Mouse (Mus musculus) heart, embryonic 12.5 days (tissue): ENCODE data around the gene Dync1i1. TPM values are rescaled to one million over a fixed set of nuclear protein-coding genes. Genes with fewer than 3 reads are reported as not detected.

Experiments
- ATAC-seq: fragments of 200-750 bp; cut with Nextera tagmentation; 2 replicates; pipeline ENCODE4 v1.8.0; 2017; ENCODE audit warnings: moderate TSS enrichment, moderate library complexity; ENCODE audit not compliant: insufficient number of reproducible peaks, low FRiP score
- H3K27ac ChIP-seq: fragments of 300-500 bp; sonication (generic); 2 replicates; pipeline ENCODE4 v1.5.1; 2016; ENCODE audit warnings: mild to moderate bottlenecking, moderate library complexity; ENCODE audit not compliant: poor library complexity, severe bottlenecking
- H3K27me3 ChIP-seq: fragments of 300-500 bp; sonication (generic); replicated peaks from 2 replicates; pipeline ENCODE4 v1.6.1; 2016; ENCODE audit warnings: mild to moderate bottlenecking, moderate library complexity
- H3K36me3 ChIP-seq: fragments of 300-500 bp; sonication (generic); 2 replicates; pipeline ENCODE4 v1.6.1; 2016; ENCODE audit warnings: mild to moderate bottlenecking, moderate library complexity
- H3K4me1 ChIP-seq: fragments of 300-500 bp; sonication (generic); replicated peaks from 2 replicates; pipeline ENCODE4 v1.6.1; 2016; ENCODE audit warnings: mild to moderate bottlenecking
- H3K4me2 ChIP-seq: fragments of 300-500 bp; sonication (generic); 2 replicates; pipeline ENCODE4 v1.6.1; 2016; ENCODE audit warnings: mild to moderate bottlenecking, moderate library complexity
- H3K4me3 ChIP-seq: fragments of 300-500 bp; sonication (generic); 2 replicates; pipeline ENCODE4 v1.5.1; 2016; ENCODE audit warnings: mild to moderate bottlenecking
- H3K9ac ChIP-seq: fragments of 300-500 bp; sonication (generic); 2 replicates; pipeline ENCODE4 v1.6.1; 2016; ENCODE audit warnings: mild to moderate bottlenecking, moderate library complexity
- H3K9me3 ChIP-seq: fragments of 300-500 bp; sonication (generic); replicated peaks from 2 replicates; pipeline ENCODE4 v1.6.1; 2016; ENCODE audit warnings: mild to moderate bottlenecking, moderate library complexity
- whole genome bisulfite sequencing: fragments of 180-500 bp; shearing (Covaris S2); methylation state at CpG from one replicate; pipeline ENCODE4 v1.1.7; 2016; 5-methylcytosine and 5-hydroxymethylcytosine counted together
- polyA plus RNA-seq: library from polyadenylated mRNA; unstranded; fragments of >200 nt; fragmentation: Nextera tagmentation; extraction: Ambion mirVana; gene quantifications from 2 replicates; pipeline ENCODE4 v1.2.1, GENCODE M21; 2016

The Dync1i1 gene
- polyA plus RNA-seq, 1 experiment from 2014 or later = 3.0 TPM

DNA sequence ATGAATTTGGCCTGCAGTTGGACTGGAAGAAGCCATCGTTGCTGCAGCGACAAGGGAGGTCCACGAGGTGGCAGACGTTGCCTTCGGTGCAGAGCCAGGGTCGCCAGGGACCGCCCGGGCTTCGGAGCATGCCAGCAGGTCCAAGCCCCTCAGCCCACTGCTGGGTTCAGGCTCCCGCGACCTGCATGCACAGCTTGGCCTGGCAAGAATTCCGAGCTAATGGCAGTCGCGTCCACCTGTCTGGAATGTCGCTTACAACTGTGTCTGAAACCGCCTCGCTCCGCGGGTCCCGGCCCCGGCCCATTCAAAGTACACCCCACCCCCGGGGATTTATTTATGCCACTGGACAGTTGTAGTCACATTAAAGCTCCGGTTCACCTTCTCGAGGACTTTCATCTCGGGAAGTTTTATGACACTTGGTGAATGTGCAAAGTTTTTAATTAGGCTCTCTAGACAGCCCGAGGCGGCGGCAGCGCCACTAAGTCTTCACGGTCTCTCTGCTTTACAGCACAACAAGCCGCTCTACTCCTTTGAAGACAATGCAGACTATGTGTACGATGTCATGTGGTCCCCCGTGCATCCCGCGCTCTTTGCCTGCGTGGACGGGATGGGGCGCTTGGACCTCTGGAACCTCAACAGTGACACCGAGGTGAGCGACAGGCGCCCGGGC, 280.5 kb downstream of the Dync1i1 start:
- 7% methylated on average over 42 of the region's 42 CpGs for WGBS

DNA sequence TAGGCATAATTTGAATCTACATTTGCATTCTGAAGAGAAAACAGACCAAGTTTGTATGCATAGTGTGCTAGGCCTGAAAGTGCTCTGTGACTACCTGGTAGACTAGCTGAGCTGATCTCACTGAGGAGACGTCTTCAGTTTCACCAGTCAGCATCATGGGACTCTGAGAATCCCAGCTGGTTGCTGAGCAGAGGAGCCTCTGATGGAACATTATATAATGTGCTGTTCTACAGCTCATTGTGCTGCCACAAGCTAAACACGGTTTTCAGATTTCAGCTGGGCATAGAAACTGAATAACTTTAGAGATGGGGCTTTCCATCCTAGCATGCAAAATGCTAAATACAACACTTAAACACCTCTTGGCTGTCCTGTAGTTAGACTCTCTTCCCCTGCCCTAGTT, 285.9 kb downstream of the Dync1i1 start:
- ATAC-seq = no peak
- H3K9me3 ChIP-seq = no peaks in the 10 kb centered on the region
- H3K4me3 ChIP-seq = no peak overlapping the region
- no peak overlapping the region for H3K4me2 ChIP-seq
- 73% methylated on average over 2 of the region's 2 CpGs for WGBS
- H3K27ac ChIP-seq = no peak overlapping the region
- H3K4me1 ChIP-seq = 0 out of 2 replicates have a peak, but pooled peaks cover 8% of the 10 kb centered on the region
- no peaks in the 10 kb centered on the region for H3K36me3 ChIP-seq
- H3K27me3 ChIP-seq = no peaks in the 10 kb centered on the region
- H3K9ac ChIP-seq = no peak overlapping the region

More for the DNA sequence above, 280.5 kb downstream of the Dync1i1 start:
- H3K4me3 ChIP-seq = peak overlapping the region; percentile 60
- no peaks in the 10 kb centered on the region for H3K9me3 ChIP-seq
- H3K4me2 ChIP-seq = peak overlapping the region; percentile 90
- H3K27ac ChIP-seq = no peak overlapping the region
- H3K9ac ChIP-seq = peak overlapping the region; percentile 69
- peaks cover 8% of the 10 kb centered on the region for H3K4me1 ChIP-seq
- ATAC-seq = peak; percentile 90
- no peaks in the 10 kb centered on the region for H3K36me3 ChIP-seq
- H3K27me3 ChIP-seq = no peaks in the 10 kb centered on the region

DNA sequence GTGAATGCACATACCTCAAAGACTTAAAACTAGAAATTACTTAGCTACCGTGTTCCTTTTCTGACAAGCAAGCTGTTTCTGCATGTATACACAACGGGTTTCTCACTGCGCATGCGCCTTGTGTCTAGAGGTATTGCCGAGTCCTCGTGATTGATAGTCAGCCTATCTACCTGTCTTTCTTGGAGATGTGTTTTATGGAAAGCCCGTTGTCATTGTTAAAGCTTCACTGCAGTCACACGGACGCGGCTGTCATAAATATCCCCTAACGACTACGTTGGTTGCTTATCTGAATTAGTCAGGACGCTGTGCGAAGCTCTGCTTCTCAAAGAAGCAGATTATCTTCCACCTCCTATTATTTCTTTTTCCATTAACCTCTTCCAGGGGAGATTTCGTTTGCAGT, 290.2 kb downstream of the Dync1i1 start:
- Histone ChIP-seq H3K27me3 (no peaks in the 10 kb centered on the region), H3K9ac (no peak overlapping the region), H3K9me3 (no peaks in the 10 kb centered on the region), H3K36me3 (no peaks in the 10 kb centered on the region), H3K27ac (no peak overlapping the region), H3K4me3 (no peak overlapping the region), H3K4me1 (peaks cover 12% of the 10 kb centered on the region; the same call in 1 of the 2 replicates), H3K4me2 (peak overlapping the region; percentile 39)
- ATAC-seq = no peak
- WGBS = 32% methylated on average over 15 of the region's 15 CpGs

- Histone ChIP-seq H3K9me3 (no peaks in the 10 kb centered on the region), H3K36me3 (no peaks in the 10 kb centered on the region), H3K4me2 (peak overlapping the region; percentile 36; the same call in 1 of the 2 replicates), H3K27me3 (no peaks in the 10 kb centered on the region), H3K4me1 (peaks cover 12% of the 10 kb centered on the region; the same call in 1 of the 2 replicates), H3K9ac (no peak overlapping the region), H3K27ac (no peak overlapping the region), H3K4me3 (no peak overlapping the region)
- no peak for ATAC-seq
- WGBS = 39% methylated on average over 9 of the region's 9 CpGs
These were observed 291.5 kb downstream of the Dync1i1 start for GRCm38 (mm10) chr6:6016931-6017330.

- peak overlapping the region; percentile 51 for H3K27ac ChIP-seq
- H3K36me3 ChIP-seq = no peaks in the 10 kb centered on the region
- whole genome bisulfite sequencing = 33% methylated on average over 6 of the region's 6 CpGs
- no peak for ATAC-seq
- H3K4me3 ChIP-seq = no peak overlapping the region
- H3K4me2 ChIP-seq = no peak overlapping the region
- H3K9ac ChIP-seq = no peak overlapping the region
- no peaks in the 10 kb centered on the region for H3K27me3 ChIP-seq
- no peaks in the 10 kb centered on the region; the same call in 1 of the 2 replicates for H3K4me1 ChIP-seq
- no peaks in the 10 kb centered on the region for H3K9me3 ChIP-seq
These were observed 298.5 kb downstream of the Dync1i1 start for GRCm38 (mm10) chr6:6023976-6024375.

DNA sequence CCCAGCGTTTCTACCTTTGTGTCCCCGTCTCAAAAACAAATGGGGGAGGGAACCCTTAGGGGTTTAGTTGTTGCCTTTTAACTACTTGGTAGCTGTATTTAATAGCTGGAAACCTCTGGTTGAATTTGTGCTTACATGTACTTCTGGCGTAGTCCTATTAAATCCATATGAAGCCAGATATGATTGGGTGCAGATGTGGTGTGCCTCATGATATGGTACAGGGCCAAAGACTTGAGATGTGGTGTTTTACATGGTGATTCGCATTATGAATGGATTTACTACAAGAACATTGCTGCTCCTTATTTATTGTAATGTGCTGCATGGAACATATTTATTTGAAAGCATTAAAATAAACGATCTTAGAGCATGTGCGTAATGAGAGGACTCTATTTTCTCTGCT, 302.2 kb downstream of the Dync1i1 start:
- Histone ChIP-seq H3K9me3 (no peaks in the 10 kb centered on the region), H3K27ac (no peak overlapping the region), H3K9ac (no peak overlapping the region), H3K4me3 (no peak overlapping the region), H3K4me1 (no peaks in the 10 kb centered on the region; the same call in 1 of the 2 replicates), H3K36me3 (no peaks in the 10 kb centered on the region), H3K27me3 (no peaks in the 10 kb centered on the region), H3K4me2 (no peak overlapping the region)
- ATAC-seq = no peak
- WGBS = 93% methylated on average over 6 of the region's 6 CpGs

GRCm38 (mm10) chr6:6038773-6039550, 313.5 kb downstream of the Dync1i1 start:
- Histone ChIP-seq H3K9ac (no peak overlapping the region), H3K4me3 (no peak overlapping the region), H3K9me3 (no peaks in the 10 kb centered on the region), H3K4me2 (no peak overlapping the region), H3K4me1 (no peaks in the 10 kb centered on the region), H3K36me3 (0 out of 2 replicates have a peak, but pooled peaks cover 2% of the 10 kb centered on the region), H3K27ac (no peak overlapping the region), H3K27me3 (no peaks in the 10 kb centered on the region)
- no peak for ATAC-seq
- 49% methylated on average over 18 of the region's 18 CpGs for WGBS

- Histone ChIP-seq H3K36me3 (peaks cover 19% of the 10 kb centered on the region), H3K4me3 (no peak overlapping the region), H3K27me3 (no peaks in the 10 kb centered on the region), H3K27ac (no peak overlapping the region), H3K4me1 (0 out of 2 replicates have a peak, but pooled peaks cover 3% of the 10 kb centered on the region), H3K9me3 (no peaks in the 10 kb centered on the region), H3K9ac (no peak overlapping the region), H3K4me2 (no peak overlapping the region)
- WGBS = 58% methylated on average over 12 of the region's 12 CpGs
- ATAC-seq = no peak
These were observed 321.4 kb downstream of the Dync1i1 start for GRCm38 (mm10) chr6:6046729-6047424.

GRCm38 (mm10) chr6:6052696-6053095, 327.3 kb downstream of the Dync1i1 start:
- ATAC-seq = no peak
- Histone ChIP-seq H3K27ac (no peak overlapping the region), H3K9me3 (no peaks in the 10 kb centered on the region), H3K4me1 (peaks cover 31% of the 10 kb centered on the region), H3K36me3 (peaks cover 18% of the 10 kb centered on the region), H3K9ac (no peak overlapping the region), H3K27me3 (no peaks in the 10 kb centered on the region), H3K4me3 (no peak overlapping the region), H3K4me2 (no peak overlapping the region)
- 45% methylated on average over 11 of the region's 11 CpGs for WGBS

DNA sequence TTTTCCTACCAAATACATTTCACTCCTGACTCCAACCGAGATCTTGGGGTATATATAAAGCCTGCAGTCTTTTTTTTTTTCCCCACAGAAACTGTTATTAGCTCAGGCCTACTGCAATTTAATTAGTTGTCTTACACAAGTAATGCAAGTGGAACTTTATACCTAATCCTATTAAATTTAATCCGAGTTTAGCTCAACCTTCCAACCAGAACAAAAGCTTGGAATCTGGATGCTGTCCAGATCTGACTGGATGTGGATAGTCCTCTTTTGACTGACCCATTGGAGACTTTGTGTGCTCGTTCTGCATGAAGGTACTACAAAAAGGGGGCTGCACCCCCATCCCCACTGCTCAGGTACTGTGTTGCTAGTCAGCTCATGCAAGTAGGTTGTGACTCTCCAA, 328.5 kb downstream of the Dync1i1 start:
- no peaks in the 10 kb centered on the region for H3K27me3 ChIP-seq
- no peak overlapping the region for H3K4me3 ChIP-seq
- no peak overlapping the region for H3K9ac ChIP-seq
- peaks cover 37% of the 10 kb centered on the region for H3K4me1 ChIP-seq
- no peaks in the 10 kb centered on the region for H3K9me3 ChIP-seq
- H3K27ac ChIP-seq = no peak overlapping the region
- no peak for ATAC-seq
- WGBS = 78% methylated on average over 3 of the region's 3 CpGs
- H3K36me3 ChIP-seq = peaks cover 18% of the 10 kb centered on the region
- no peak overlapping the region for H3K4me2 ChIP-seq

GRCm38 (mm10) chr6:6058548-6058947, 333.1 kb downstream of the Dync1i1 start:
- WGBS = 60% methylated on average over 3 of the region's 3 CpGs
- Histone ChIP-seq H3K27me3 (no peaks in the 10 kb centered on the region), H3K4me3 (no peak overlapping the region), H3K36me3 (no peaks in the 10 kb centered on the region), H3K4me1 (peaks cover 31% of the 10 kb centered on the region), H3K27ac (no peak overlapping the region), H3K9me3 (no peaks in the 10 kb centered on the region), H3K4me2 (no peak overlapping the region), H3K9ac (no peak overlapping the region)
- ATAC-seq = no peak
